Comparison of ENCODE assay signal across 15 mouse cellular contexts in the genomic region with DNA sequence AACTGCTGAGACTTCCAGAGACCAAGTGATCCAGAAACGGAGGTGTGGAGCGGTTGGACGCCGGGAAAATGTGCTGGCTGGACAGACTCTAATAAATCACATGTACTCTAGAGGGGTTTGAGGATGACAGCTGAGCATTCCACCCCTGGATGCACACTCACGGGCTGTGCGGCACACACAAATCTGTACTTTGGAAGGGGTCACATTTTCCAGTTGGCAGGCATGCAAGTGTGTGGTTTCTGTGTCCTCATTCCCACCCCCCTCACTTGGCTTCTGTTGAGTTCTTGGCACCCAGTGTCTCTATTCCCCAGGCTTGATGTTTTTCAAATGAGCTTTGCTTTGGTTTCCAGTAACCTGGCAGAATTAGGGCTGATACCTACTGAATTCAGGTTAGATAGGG. TPM values are rescaled to one million over a fixed set of nuclear protein-coding genes. Genes with fewer than 3 reads are reported as not detected.
DNase-seq lines count a peak whose midpoint lies in the region; ATAC-seq lines count a peak whose summit lies in the region.
"Had no signal": no experiment of that assay in that cellular context is flagged by ENCODE, and none has a peak within 500 bp of the region (broad histone marks: within the 10 kb centered on the region; RNA-seq: fewer than 3 reads in every experiment).

No protein-coding gene starts in this region.

- DNase-seq in frontal cortex, postnatal 14 days (ENCODE audit: low spot score in 2 of 2), result no peak
- DNase-seq in layer of hippocampus, postnatal 10 days (ENCODE audit: low spot score in 2 of 2), result peak; percentile 57 to 63
- no peak for DNase-seq in layer of hippocampus, adult 11-12 months (ENCODE audit: low spot score)
- DNase-seq in cerebellum, adult 9-10 months, result peak; percentile 77
- DNase-seq in kidney, postnatal 25 days, result peak; percentile 30 to 55
- DNase-seq in urinary bladder, postnatal 10 days (ENCODE audit: low spot score), result no peak
- DNase-seq: B cell, adult 2 months; right cerebral cortex, postnatal 4 days had no signal

- WGBS in forebrain, embryonic 12.5 days, result 93% methylated on average over 6 of the region's 6 CpGs

- H3K27me3 ChIP-seq in forebrain, embryonic 12.5 days, result no peaks in the 10 kb centered on the region
- H3K27me3 ChIP-seq: heart, embryonic 13.5 days; limb, embryonic 12.5 days; stomach, embryonic 15.5 days had no signal

- H3K9me3 ChIP-seq in forebrain, embryonic 12.5 days, result no peaks in the 10 kb centered on the region
- H3K9me3 ChIP-seq: heart, embryonic 13.5 days; limb, embryonic 12.5 days; stomach, embryonic 15.5 days had no signal

- peaks cover 52% of the 10 kb centered on the region for H3K36me3 ChIP-seq in forebrain, embryonic 12.5 days (replicated peaks)

- no peak overlapping the region for H3K4me3 ChIP-seq in forebrain, embryonic 12.5 days (replicated peaks)
- H3K4me3 ChIP-seq: heart, embryonic 13.5 days; limb, embryonic 12.5 days; stomach, embryonic 15.5 days had no signal

- ATAC-seq in frontal cortex, adult (ENCODE audit: low TSS enrichment), result peak; percentile 18; the same call in 1 of the 2 replicates
- ATAC-seq in forebrain, embryonic 12.5 days (ENCODE audit: low FRiP score), result no peak
- ATAC-seq: intestine, postnatal 0 days; midbrain, embryonic 16.5 days had no signal

- peaks cover 3% of the 10 kb centered on the region; the same call in 1 of the 2 replicates for H3K4me1 ChIP-seq in forebrain, embryonic 12.5 days
- H3K4me1 ChIP-seq: limb, embryonic 12.5 days; stomach, embryonic 15.5 days had no signal

- no peak overlapping the region for H3K27ac ChIP-seq in forebrain, embryonic 12.5 days
- H3K27ac ChIP-seq: heart, embryonic 13.5 days; limb, embryonic 12.5 days; stomach, embryonic 15.5 days had no signal

- H3K4me2 ChIP-seq in forebrain, embryonic 12.5 days, result no peak overlapping the region
- H3K4me2 ChIP-seq: heart, embryonic 13.5 days; limb, embryonic 12.5 days; stomach, embryonic 15.5 days had no signal

- no peak overlapping the region for H3K9ac ChIP-seq in forebrain, embryonic 12.5 days
- H3K9ac ChIP-seq: heart, embryonic 13.5 days; limb, embryonic 12.5 days; stomach, embryonic 15.5 days had no signal

RNA-seq across cellular contexts. Expression of gene Ikbke, which starts 20.4 kb away (rescaled TPM):
- 1 to 10 TPM; 2.5 to 3.6 TPM for total RNA-seq in layer of hippocampus, postnatal 10 days (2021)
- polyA plus RNA-seq in forebrain, embryonic 12.5 days (2016; fragmentation: Nextera tagmentation; extraction: Ambion mirVana), result 0.72 and 0.88 TPM in 2 replicates

RNA-seq across cellular contexts. Expression of gene Rassf5, which starts 54.7 kb away (rescaled TPM):
- 10 to 100 TPM; 20.0 to 21.0 TPM for total RNA-seq in layer of hippocampus, postnatal 10 days (2021)
- polyA plus RNA-seq in forebrain, embryonic 12.5 days (2016; fragmentation: Nextera tagmentation; extraction: Ambion mirVana), result 0.98 and 1.1 TPM in 2 replicates

Comparison
In these comparisons a context has a peak if more than half of its experiments do, and no peak if none do; other contexts are left out.
1. DNase-seq: peak in layer of hippocampus, postnatal 10 days (2 of 2), cerebellum, adult 9-10 months (single experiment) and kidney, postnatal 25 days (2 of 2); none in frontal cortex, postnatal 14 days (0 of 2), layer of hippocampus, adult 11-12 months (single experiment) and urinary bladder, postnatal 10 days (single experiment).